Mouse (Mus musculus): ENCODE data around the gene Angel2. TPM values are rescaled to one million over a fixed set of nuclear protein-coding genes. Genes with fewer than 3 reads are reported as not detected.
"Not testable (repeated sequence)": the region's sequence is repeated elsewhere in the genome, so short reads cannot be mapped to it uniquely, and the experiment has no call there.

The Angel2 gene
- 29.9 and 30.8 TPM in 2 replicates for polyA plus RNA-seq (2015; fragmentation: Nextera tagmentation; extraction: Ambion mirVana)

GRCm38 (mm10) chr1:190924812-190925211, at the start of gene Angel2:
Gene Angel2 (plus strand): TSS chr1:190925112.
- not testable (repeated sequence) for H3K9me3 ChIP-seq (replicated peaks; ENCODE audit: control insufficient read depth, low read length); H3K27ac ChIP-seq (ENCODE audit: low read length); H3K4me1 ChIP-seq (ENCODE audit: control insufficient read depth, insufficient read depth, low read length); H3K36me3 ChIP-seq (ENCODE audit: control insufficient read depth, insufficient read depth, low read length); H3K4me2 ChIP-seq (ENCODE audit: low read depth, low read length); ATAC-seq (ENCODE audit: insufficient read depth, low FRiP score); H3K9ac ChIP-seq (ENCODE audit: low read length); H3K27me3 ChIP-seq (ENCODE audit: control insufficient read depth, insufficient read depth, low read length); H3K4me3 ChIP-seq (replicated peaks; ENCODE audit: low read length)
- 83% methylated on average over 3 of the region's 3 CpGs for WGBS

GRCm38 (mm10) chr1:190875751-190876150, 49.2 kb upstream of the Angel2 start:
- Histone ChIP-seq H3K9ac (ENCODE audit: low read length) (no peak overlapping the region), H3K4me1 (ENCODE audit: control insufficient read depth, insufficient read depth, low read length) (no peaks in the 10 kb centered on the region), H3K27ac (ENCODE audit: low read length) (no peak overlapping the region), H3K36me3 (ENCODE audit: control insufficient read depth, insufficient read depth, low read length) (no peaks in the 10 kb centered on the region), H3K27me3 (ENCODE audit: control insufficient read depth, insufficient read depth, low read length) (no peaks in the 10 kb centered on the region), H3K9me3 (replicated peaks; ENCODE audit: control insufficient read depth, low read length) (no peaks in the 10 kb centered on the region), H3K4me2 (ENCODE audit: low read depth, low read length) (no peak overlapping the region), H3K4me3 (replicated peaks; ENCODE audit: low read length) (no peak overlapping the region)
- ATAC-seq (ENCODE audit: insufficient read depth, low FRiP score): no peak
- 94% methylated on average over 6 of the region's 6 CpGs for WGBS

- no peaks in the 10 kb centered on the region for H3K4me1 ChIP-seq (ENCODE audit: control insufficient read depth, insufficient read depth, low read length)
- H3K27ac ChIP-seq (ENCODE audit: low read length): no peak overlapping the region
- H3K4me3 ChIP-seq (replicated peaks; ENCODE audit: low read length): no peak overlapping the region
- H3K9me3 ChIP-seq (replicated peaks; ENCODE audit: control insufficient read depth, low read length): no peaks in the 10 kb centered on the region
- 65% methylated on average over 6 of the region's 6 CpGs for WGBS
- H3K4me2 ChIP-seq (ENCODE audit: low read depth, low read length): no peak overlapping the region
- no peak for ATAC-seq (ENCODE audit: insufficient read depth, low FRiP score)
- no peak overlapping the region for H3K9ac ChIP-seq (ENCODE audit: low read length)
- no peaks in the 10 kb centered on the region for H3K27me3 ChIP-seq (ENCODE audit: control insufficient read depth, insufficient read depth, low read length)
- no peaks in the 10 kb centered on the region for H3K36me3 ChIP-seq (ENCODE audit: control insufficient read depth, insufficient read depth, low read length)
These were observed 44.3 kb upstream of the Angel2 start for GRCm38 (mm10) chr1:190880638-190881037.

GRCm38 (mm10) chr1:190881422-190881821, 43.5 kb upstream of the Angel2 start:
- H3K27ac ChIP-seq (ENCODE audit: low read length): no peak overlapping the region
- 5% methylated on average over 2 of the region's 2 CpGs for WGBS
- no peaks in the 10 kb centered on the region for H3K9me3 ChIP-seq (replicated peaks; ENCODE audit: control insufficient read depth, low read length)
- H3K9ac ChIP-seq (ENCODE audit: low read length): no peak overlapping the region
- no peak for ATAC-seq (ENCODE audit: insufficient read depth, low FRiP score)
- H3K4me2 ChIP-seq (ENCODE audit: low read depth, low read length): no peak overlapping the region
- no peak overlapping the region for H3K4me3 ChIP-seq (replicated peaks; ENCODE audit: low read length)
- H3K36me3 ChIP-seq (ENCODE audit: control insufficient read depth, insufficient read depth, low read length): no peaks in the 10 kb centered on the region
- no peaks in the 10 kb centered on the region for H3K27me3 ChIP-seq (ENCODE audit: control insufficient read depth, insufficient read depth, low read length)
- H3K4me1 ChIP-seq (ENCODE audit: control insufficient read depth, insufficient read depth, low read length): no peaks in the 10 kb centered on the region

GRCm38 (mm10) chr1:190886014-190886413, 38.9 kb upstream of the Angel2 start:
- no peaks in the 10 kb centered on the region for H3K27me3 ChIP-seq (ENCODE audit: control insufficient read depth, insufficient read depth, low read length)
- no peak overlapping the region for H3K4me2 ChIP-seq (ENCODE audit: low read depth, low read length)
- H3K4me1 ChIP-seq (ENCODE audit: control insufficient read depth, insufficient read depth, low read length): no peaks in the 10 kb centered on the region
- no peak overlapping the region for H3K4me3 ChIP-seq (replicated peaks; ENCODE audit: low read length)
- no peak for ATAC-seq (ENCODE audit: insufficient read depth, low FRiP score)
- 87% methylated on average over 4 of the region's 4 CpGs for WGBS
- no peaks in the 10 kb centered on the region for H3K36me3 ChIP-seq (ENCODE audit: control insufficient read depth, insufficient read depth, low read length)
- H3K9ac ChIP-seq (ENCODE audit: low read length): no peak overlapping the region
- H3K27ac ChIP-seq (ENCODE audit: low read length): no peak overlapping the region
- no peaks in the 10 kb centered on the region for H3K9me3 ChIP-seq (replicated peaks; ENCODE audit: control insufficient read depth, low read length)

GRCm38 (mm10) chr1:190888031-190888430, 36.9 kb upstream of the Angel2 start:
- Histone ChIP-seq H3K4me3 (replicated peaks; ENCODE audit: low read length) (no peak overlapping the region), H3K27me3 (ENCODE audit: control insufficient read depth, insufficient read depth, low read length) (no peaks in the 10 kb centered on the region), H3K4me2 (ENCODE audit: low read depth, low read length) (no peak overlapping the region), H3K27ac (ENCODE audit: low read length) (no peak overlapping the region), H3K9ac (ENCODE audit: low read length) (no peak overlapping the region), H3K9me3 (replicated peaks; ENCODE audit: control insufficient read depth, low read length) (no peaks in the 10 kb centered on the region), H3K36me3 (ENCODE audit: control insufficient read depth, insufficient read depth, low read length) (no peaks in the 10 kb centered on the region), H3K4me1 (ENCODE audit: control insufficient read depth, insufficient read depth, low read length) (no peaks in the 10 kb centered on the region)
- 92% methylated on average over 2 of the region's 2 CpGs for WGBS
- ATAC-seq (ENCODE audit: insufficient read depth, low FRiP score): no peak

GRCm38 (mm10) chr1:190888646-190889045, 36.3 kb upstream of the Angel2 start:
- no peaks in the 10 kb centered on the region for H3K9me3 ChIP-seq (replicated peaks; ENCODE audit: control insufficient read depth, low read length)
- WGBS: 84% methylated on average over 16 of the region's 16 CpGs
- H3K4me2 ChIP-seq (ENCODE audit: low read depth, low read length): no peak overlapping the region
- no peaks in the 10 kb centered on the region for H3K4me1 ChIP-seq (ENCODE audit: control insufficient read depth, insufficient read depth, low read length)
- H3K27ac ChIP-seq (ENCODE audit: low read length): no peak overlapping the region
- H3K9ac ChIP-seq (ENCODE audit: low read length): no peak overlapping the region
- H3K4me3 ChIP-seq (replicated peaks; ENCODE audit: low read length): no peak overlapping the region
- H3K36me3 ChIP-seq (ENCODE audit: control insufficient read depth, insufficient read depth, low read length): no peaks in the 10 kb centered on the region
- no peaks in the 10 kb centered on the region for H3K27me3 ChIP-seq (ENCODE audit: control insufficient read depth, insufficient read depth, low read length)
- ATAC-seq (ENCODE audit: insufficient read depth, low FRiP score): no peak

- Histone ChIP-seq H3K9me3 (replicated peaks; ENCODE audit: control insufficient read depth, low read length) (no peaks in the 10 kb centered on the region), H3K27me3 (ENCODE audit: control insufficient read depth, insufficient read depth, low read length) (no peaks in the 10 kb centered on the region), H3K9ac (ENCODE audit: low read length) (no peak overlapping the region), H3K36me3 (ENCODE audit: control insufficient read depth, insufficient read depth, low read length) (no peaks in the 10 kb centered on the region; the same call in 1 of the 2 replicates), H3K4me1 (ENCODE audit: control insufficient read depth, insufficient read depth, low read length) (no peaks in the 10 kb centered on the region), H3K4me2 (ENCODE audit: low read depth, low read length) (no peak overlapping the region), H3K27ac (ENCODE audit: low read length) (no peak overlapping the region), H3K4me3 (replicated peaks; ENCODE audit: low read length) (no peak overlapping the region)
- no peak for ATAC-seq (ENCODE audit: insufficient read depth, low FRiP score)
- 79% methylated on average over 6 of the region's 6 CpGs for WGBS
These were observed 31.2 kb upstream of the Angel2 start for GRCm38 (mm10) chr1:190893559-190894167.

GRCm38 (mm10) chr1:190898186-190898585, 26.7 kb upstream of the Angel2 start:
- no peaks in the 10 kb centered on the region for H3K9me3 ChIP-seq (replicated peaks; ENCODE audit: control insufficient read depth, low read length)
- H3K9ac ChIP-seq (ENCODE audit: low read length): no peak overlapping the region
- H3K4me3 ChIP-seq (replicated peaks; ENCODE audit: low read length): no peak overlapping the region
- peaks cover 3% of the 10 kb centered on the region for H3K4me1 ChIP-seq (ENCODE audit: control insufficient read depth, insufficient read depth, low read length)
- H3K27me3 ChIP-seq (ENCODE audit: control insufficient read depth, insufficient read depth, low read length): no peaks in the 10 kb centered on the region
- H3K27ac ChIP-seq (ENCODE audit: low read length): no peak overlapping the region
- WGBS: 93% methylated on average over 3 of the region's 3 CpGs
- H3K4me2 ChIP-seq (ENCODE audit: low read depth, low read length): no peak overlapping the region
- H3K36me3 ChIP-seq (ENCODE audit: control insufficient read depth, insufficient read depth, low read length): no peaks in the 10 kb centered on the region; the same call in 1 of the 2 replicates
- no peak for ATAC-seq (ENCODE audit: insufficient read depth, low FRiP score)
